Mouse (Mus musculus) neural tube, embryonic 10.5 days (tissue): Measurements from ENCODE around the gene Cog2.

Source experiments
- DNase-seq: peaks from one replicate; pipeline ENCODE4 v3.0.0-alpha.2; 2017; ENCODE audit warnings: low spot score; ENCODE audit errors: extremely low spot score

Cog2 gene

GRCm38 (mm10) chr8:124520249-124521080, at the start of gene Cog2:
Cog2 (plus strand) TSS chr8:124520767.
- DNase-seq: peak; percentile 91

DNA sequence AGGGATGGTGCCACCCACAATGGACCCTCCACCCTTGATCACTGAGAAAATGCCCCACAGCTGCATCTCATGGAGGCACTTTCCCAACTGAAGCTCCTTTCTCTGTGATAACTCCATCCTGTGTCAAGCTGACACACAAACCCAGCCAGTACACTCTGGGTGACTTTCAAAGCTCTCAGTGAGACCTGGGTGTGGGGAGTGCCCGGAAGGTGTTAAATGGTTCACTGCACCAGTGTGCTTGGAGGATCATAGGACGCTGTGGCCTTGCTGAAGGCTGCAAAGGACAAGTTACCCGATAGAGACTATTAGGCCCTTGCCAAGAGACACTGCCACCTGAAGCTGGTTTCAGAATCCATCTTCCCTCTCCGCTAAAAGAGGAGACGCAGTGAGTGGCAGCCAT, 44.9 kb upstream of the Cog2 start:
- no peak for DNase-seq

DNA sequence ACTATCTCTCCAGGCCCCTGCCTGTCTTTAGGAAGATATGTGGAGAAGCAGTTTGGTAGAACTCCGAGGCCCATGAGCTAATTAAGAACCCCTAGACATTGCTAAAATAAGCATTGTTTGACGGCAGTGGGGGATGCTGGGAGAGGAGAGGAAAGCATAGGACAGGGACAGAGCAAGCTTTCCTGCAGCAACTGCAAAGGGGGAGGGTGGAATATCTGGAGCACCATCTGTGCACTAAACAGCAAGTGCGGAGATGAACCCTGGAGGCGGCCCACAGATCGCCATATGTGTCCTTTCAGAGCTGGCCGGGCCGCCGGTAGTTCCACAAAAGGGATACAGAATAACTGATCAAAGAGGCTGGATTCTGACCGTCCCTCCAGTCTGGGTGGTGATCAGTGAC, 43.9 kb upstream of the Cog2 start:
- DNase-seq: no peak

GRCm38 (mm10) chr8:124479251-124479650, 41.3 kb upstream of the Cog2 start:
- no peak for DNase-seq

DNA sequence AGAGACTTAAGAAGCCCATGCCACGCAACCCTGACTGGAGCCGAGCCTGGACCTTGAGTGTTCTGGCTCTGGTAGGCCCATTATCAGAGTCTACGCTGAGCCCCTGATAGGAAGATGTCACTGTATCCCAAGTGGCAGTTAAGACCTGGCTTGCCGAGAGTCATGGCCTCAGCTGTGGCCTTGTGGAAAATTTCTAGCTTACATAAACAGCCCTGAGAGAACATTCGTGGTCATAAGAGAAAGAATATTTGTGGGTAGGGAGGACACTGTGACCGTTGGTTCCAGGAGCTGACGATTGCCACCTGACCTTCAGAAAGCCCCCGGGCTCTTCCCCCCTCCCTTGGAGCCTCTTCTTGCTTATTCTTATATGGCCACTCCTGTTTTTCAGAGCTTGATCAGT, 40.2 kb upstream of the Cog2 start:
- no peak for DNase-seq

DNA sequence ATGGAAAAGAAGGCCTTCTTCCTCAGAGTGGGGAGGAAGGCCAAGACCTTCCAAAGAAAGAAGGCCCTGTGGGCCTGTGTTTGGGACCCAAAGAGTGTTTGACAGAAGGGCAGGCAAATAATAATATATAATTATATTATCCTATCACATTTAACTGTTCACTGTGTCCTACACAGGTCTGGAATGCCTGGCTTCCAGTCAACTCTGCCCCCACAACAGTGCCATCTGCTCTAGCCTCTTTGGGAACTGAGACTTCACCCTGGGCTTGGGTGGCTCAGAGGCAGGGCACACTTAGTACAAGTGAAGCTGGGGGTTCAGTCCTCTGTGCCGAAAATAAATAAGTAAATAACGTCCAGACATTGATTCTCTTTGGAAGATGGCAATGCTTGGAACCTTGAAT, 37.8 kb upstream of the Cog2 start:
- DNase-seq: no peak

DNA sequence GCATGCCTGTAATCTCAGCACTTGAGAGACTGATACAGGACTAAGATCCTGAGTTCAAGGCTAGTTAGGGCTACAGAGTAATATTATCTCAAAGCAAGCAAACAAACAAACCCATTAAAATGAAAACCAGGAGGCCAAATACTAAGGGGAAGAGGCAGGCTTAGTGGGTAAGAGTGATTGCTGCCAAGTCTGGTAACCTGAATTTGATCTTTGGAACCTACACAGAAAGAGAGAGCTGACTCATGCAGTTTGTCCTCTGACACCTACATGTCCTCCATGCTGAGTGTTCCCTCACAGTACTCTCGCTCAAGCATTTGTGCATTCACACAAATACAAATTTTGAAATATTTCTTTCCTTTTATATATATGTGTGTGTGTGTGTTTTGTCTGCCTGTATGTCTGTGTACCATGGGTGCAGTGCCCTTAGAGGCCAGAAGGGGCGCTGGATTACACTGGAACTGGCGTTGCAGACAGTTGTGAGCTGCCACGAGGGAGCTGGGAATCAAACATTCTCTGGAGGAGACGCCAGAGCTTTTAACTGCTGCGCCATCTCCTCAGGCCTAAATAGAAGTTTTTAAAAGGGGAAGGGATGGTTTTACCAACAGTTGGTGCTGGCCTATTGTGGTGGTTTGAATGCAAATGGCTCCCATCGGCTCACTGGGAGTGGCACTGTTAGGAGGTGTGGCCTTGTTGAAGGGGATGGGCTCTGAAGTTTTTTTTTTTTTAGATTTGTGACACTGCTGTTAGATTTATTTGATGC, 37.0 kb upstream of the Cog2 start:
- no peak for DNase-seq

- DNase-seq: no peak
Measured at GRCm38 (mm10) chr8:124489311-124489710, 31.3 kb upstream of the Cog2 start.

GRCm38 (mm10) chr8:124489786-124490185, 30.8 kb upstream of the Cog2 start:
- no peak for DNase-seq

DNA sequence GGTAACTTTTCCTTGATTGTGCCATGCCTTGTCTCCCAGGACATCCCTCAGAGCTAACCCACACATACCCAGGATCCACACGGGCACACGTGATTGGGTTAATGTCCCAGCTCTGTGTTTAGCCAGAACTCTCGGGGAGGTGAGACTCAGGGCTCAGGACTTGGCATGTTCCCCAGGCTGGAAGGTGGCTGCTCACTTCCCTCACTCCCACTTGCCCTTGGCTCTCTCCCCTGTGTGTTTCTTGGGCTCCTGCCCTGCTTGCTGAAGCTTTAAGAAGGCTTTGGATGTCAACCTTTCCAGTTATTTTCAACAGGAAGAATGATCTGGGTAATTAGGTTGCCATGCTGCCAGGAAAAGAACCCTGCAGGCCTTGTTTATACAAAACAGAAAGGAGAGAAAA, 26.2 kb upstream of the Cog2 start:
- DNase-seq: no peak

GRCm38 (mm10) chr8:124494955-124495354, 25.6 kb upstream of the Cog2 start:
- DNase-seq: no peak

- DNase-seq: peak; percentile 14
Measured at GRCm38 (mm10) chr8:124495676-124496075, 24.9 kb upstream of the Cog2 start.

DNA sequence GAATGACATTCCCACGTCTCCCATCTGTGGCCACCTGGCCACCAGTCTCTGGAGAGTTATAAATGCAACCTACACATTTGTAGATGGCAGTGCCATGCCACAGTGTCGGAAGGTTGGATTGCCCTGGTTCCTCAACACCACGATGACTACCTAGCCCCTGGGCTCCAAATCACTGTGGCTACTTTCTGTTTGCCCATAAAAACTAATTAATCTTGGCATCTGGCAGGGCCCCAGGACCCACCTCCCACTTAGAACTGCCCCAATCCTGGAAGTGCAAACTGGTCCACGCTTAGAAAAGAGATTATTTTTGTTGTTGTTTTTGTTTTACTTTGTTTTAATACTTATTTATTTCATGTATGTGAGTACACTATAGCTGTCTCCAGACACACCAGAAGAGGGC, 24.3 kb upstream of the Cog2 start:
- no peak for DNase-seq

GRCm38 (mm10) chr8:124496871-124497270, 23.7 kb upstream of the Cog2 start:
- no peak for DNase-seq

DNA sequence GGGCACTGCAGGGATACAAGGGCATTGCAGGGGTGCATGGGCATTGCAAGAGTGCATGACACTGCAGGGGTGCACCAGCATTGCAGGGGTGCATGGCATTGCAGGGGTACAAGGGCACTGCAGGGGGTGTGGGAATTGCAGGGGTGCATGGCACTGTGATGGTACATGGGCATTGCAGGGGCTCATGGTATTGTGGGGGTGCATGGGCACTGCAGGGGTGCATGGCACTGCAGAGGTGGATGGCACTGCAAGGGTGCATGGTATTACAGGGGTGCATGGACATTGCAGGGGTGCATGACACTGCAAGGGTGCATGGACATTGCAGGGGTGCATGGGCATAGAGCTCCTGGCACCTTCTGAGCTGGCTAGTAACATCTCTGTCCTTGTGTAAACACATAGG, 22.2 kb upstream of the Cog2 start:
- DNase-seq: no peak

GRCm38 (mm10) chr8:124499236-124499937, 21.2 kb upstream of the Cog2 start:
- DNase-seq: no peak

GRCm38 (mm10) chr8:124499938-124500239, 20.7 kb upstream of the Cog2 start:
- DNase-seq: no peak

- no peak for DNase-seq
Measured at GRCm38 (mm10) chr8:124505626-124506025, 14.9 kb upstream of the Cog2 start.

- no peak for DNase-seq
Measured at GRCm38 (mm10) chr8:124507572-124508320, 12.8 kb upstream of the Cog2 start.

DNA sequence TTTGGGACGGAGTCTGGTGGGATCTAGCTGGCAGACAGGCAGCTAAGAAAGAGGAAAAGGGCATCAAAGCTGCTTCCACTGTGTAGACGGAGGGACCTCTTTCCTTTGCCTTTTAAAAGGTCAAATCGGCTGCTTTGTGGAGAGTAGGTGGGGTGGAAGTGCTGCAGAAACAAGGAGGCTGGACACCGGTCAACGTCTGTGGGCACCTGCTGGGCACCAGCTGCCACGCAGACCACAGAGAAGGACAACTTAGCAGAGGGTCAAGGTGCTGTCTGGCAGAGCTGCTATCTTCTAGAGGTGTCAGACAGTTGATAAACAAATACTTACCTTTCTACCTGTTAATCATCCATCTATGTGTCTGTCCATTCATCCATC, 12.3 kb upstream of the Cog2 start:
- no peak for DNase-seq

- no peak for DNase-seq
Measured at GRCm38 (mm10) chr8:124509156-124509555, 11.4 kb upstream of the Cog2 start.

DNA sequence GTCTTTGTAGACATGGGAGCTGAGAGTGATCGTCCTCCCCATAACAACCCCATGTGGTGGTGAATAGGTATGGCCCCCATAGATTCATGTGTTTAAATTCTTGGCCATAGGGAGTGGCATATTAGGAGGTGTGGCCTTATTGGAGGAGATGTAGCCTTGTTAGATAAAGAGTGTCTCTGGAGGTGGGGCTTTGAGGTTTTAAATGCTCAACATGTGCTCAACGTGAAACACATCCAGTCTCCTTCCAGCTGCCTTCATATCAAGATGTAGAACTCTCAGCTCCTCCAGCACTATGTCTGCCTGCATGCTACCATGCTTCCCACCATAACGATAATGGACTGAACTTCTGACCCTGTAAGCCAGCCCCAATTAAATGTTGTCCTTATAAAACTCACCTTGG, 4.5 kb upstream of the Cog2 start:
- no peak for DNase-seq
